In genomic region chr14:102621546-102621945, GRCm38 (mm10) we compare ENCODE assay signal across 35 mouse cellular contexts.
"Had no signal": no experiment of that assay in that cellular context is flagged by ENCODE, and none has a peak within 500 bp of the region (broad histone marks: within the 10 kb centered on the region; RNA-seq: fewer than 3 reads in every experiment).

No protein-coding gene starts in this region.

- H3K9me3 ChIP-seq: heart, embryonic 10.5 days; heart, embryonic 12.5 days; heart, embryonic 13.5 days; heart, embryonic 15.5 days; hindbrain, embryonic 10.5 days; hindbrain, embryonic 12.5 days; hindbrain, embryonic 13.5 days; hindbrain, embryonic 15.5 days; intestine, embryonic 15.5 days; kidney, embryonic 15.5 days had no signal

- H3K27ac ChIP-seq: heart, embryonic 10.5 days; heart, embryonic 13.5 days; heart, embryonic 15.5 days; hindbrain, embryonic 10.5 days; hindbrain, embryonic 12.5 days; hindbrain, embryonic 13.5 days; hindbrain, embryonic 14.5 days; hindbrain, embryonic 15.5 days; hindbrain, postnatal 0 days; intestine, embryonic 15.5 days; kidney, embryonic 15.5 days; kidney, postnatal 0 days; layer of hippocampus, adult 2 months had no signal

- H3K27me3 ChIP-seq: heart, embryonic 12.5 days; heart, embryonic 13.5 days; heart, embryonic 15.5 days; hindbrain, embryonic 12.5 days; hindbrain, embryonic 13.5 days; hindbrain, embryonic 15.5 days; intestine, embryonic 15.5 days; kidney, embryonic 15.5 days had no signal

- H3K36me3 ChIP-seq: heart, embryonic 10.5 days; heart, embryonic 12.5 days; heart, embryonic 13.5 days; heart, embryonic 15.5 days; hindbrain, embryonic 10.5 days; hindbrain, embryonic 12.5 days; hindbrain, embryonic 13.5 days; hindbrain, embryonic 15.5 days; intestine, embryonic 15.5 days; kidney, embryonic 15.5 days had no signal

- H3K9ac ChIP-seq: heart, embryonic 12.5 days; heart, embryonic 13.5 days; heart, embryonic 15.5 days; hindbrain, embryonic 12.5 days; hindbrain, embryonic 13.5 days; hindbrain, embryonic 14.5 days; hindbrain, embryonic 15.5 days; intestine, embryonic 15.5 days; kidney, embryonic 15.5 days had no signal

- H3K4me3 ChIP-seq: heart, embryonic 10.5 days; heart, embryonic 12.5 days; heart, embryonic 13.5 days; heart, embryonic 15.5 days; hindbrain, embryonic 10.5 days; hindbrain, embryonic 12.5 days; hindbrain, embryonic 13.5 days; hindbrain, embryonic 15.5 days; intestine, embryonic 15.5 days; kidney, embryonic 15.5 days; layer of hippocampus, adult 2 months had no signal

- H3K4me2 ChIP-seq: heart, embryonic 11.5 days; heart, embryonic 12.5 days; heart, embryonic 13.5 days; heart, embryonic 15.5 days; hindbrain, embryonic 12.5 days; hindbrain, embryonic 13.5 days; hindbrain, embryonic 14.5 days; hindbrain, embryonic 15.5 days; intestine, embryonic 15.5 days; kidney, embryonic 15.5 days had no signal

- DNase-seq: heart, postnatal 10 days; heart, postnatal 14 days; heart, postnatal 36 days; heart, postnatal 4 days; kidney, adult 11 months; kidney, adult 18-20 months; kidney, adult 2 months; kidney, adult 8-10 months; kidney, adult 9 months; kidney, postnatal 10 days; kidney, postnatal 14 days; kidney, postnatal 25 days; kidney, postnatal 36 days; kidney, postnatal 4 days; layer of hippocampus, adult 9-11 months; layer of hippocampus, postnatal 36 days had no signal

- ATAC-seq: hindbrain, embryonic 16.5 days; hindbrain, postnatal 0 days; inflammation-experienced regulatory T-cells, adult 6 months; intestine, embryonic 15.5 days; intestine, embryonic 16.5 days; intestine, postnatal 0 days had no signal

- H3K4me1 ChIP-seq: heart, embryonic 10.5 days; heart, embryonic 12.5 days; heart, embryonic 13.5 days; heart, embryonic 15.5 days; hindbrain, embryonic 10.5 days; hindbrain, embryonic 12.5 days; hindbrain, embryonic 13.5 days; hindbrain, embryonic 15.5 days; intestine, embryonic 15.5 days; kidney, embryonic 15.5 days had no signal
